Mouse (Mus musculus): ENCODE measurements at regions not wholly inside any gene's neighbourhood (a gene's known extent, or its start where the extent isn't known, plus 50 kb on each side); places are given as distances from the start of the nearest gene placed in this dataset.
A peak's percentile ranks its signal among the peaks of the same experiment; 100 is the strongest.

GRCm38 (mm10) chr1:95075151-95075550, 238.3 kb upstream of the Fam174a start:
- TF ChIP-seq POLR2AphosphoS2 (IDR thresholded peaks at IDR 0.05; ENCODE audit: low read length) (no peak), CTCF (IDR thresholded peaks at IDR 0.05 in 2 of 3, conservative IDR thresholded peaks at IDR 0.05 in 1 of 3; ENCODE audit: control insufficient read depth in 1 of 3, insufficient read depth in 1 of 3, low read depth in 2 of 3, low read length in 3 of 3, poor library complexity in 1 of 3, severe bottlenecking in 1 of 3) (no peak), POLR2A (IDR thresholded peaks at IDR 0.05; ENCODE audit: control insufficient read depth in 1 of 2, insufficient read depth in 1 of 2, low read depth in 1 of 2, low read length in 2 of 2, poor library complexity in 1 of 2) (no peak), ZNF384 (IDR thresholded peaks at IDR 0.05; ENCODE audit: low read depth, low read length) (peak; percentile 97)

Measured in MEL (cell line).